Mouse (Mus musculus) C2C12 (cell line): ENCODE data around the gene Gm20481. TPM values are rescaled to one million over a fixed set of nuclear protein-coding genes. Genes with fewer than 3 reads are reported as not detected.
"Not testable (repeated sequence)": the region's sequence is repeated elsewhere in the genome, so short reads cannot be mapped to it uniquely, and the experiment has no call there.

Source experiments
- H3K27me3 ChIP-seq: one replicate; pipeline ENCODE4 v1.6.1; 2011; ENCODE audit not compliant: control insufficient read depth, insufficient read depth, insufficient read length
- H3K36me3 ChIP-seq: one replicate; pipeline ENCODE4 v1.6.1; 2011; ENCODE audit not compliant: control insufficient read depth, insufficient read depth
- H3K4me3 ChIP-seq: one replicate; pipeline ENCODE4 v1.5.1; 2011; ENCODE audit warnings: mild to moderate bottlenecking, control low read depth; ENCODE audit not compliant: poor library complexity, insufficient read depth, severe bottlenecking
- H3K79me2 ChIP-seq: one replicate; pipeline ENCODE4 v1.6.1; 2011; ENCODE audit not compliant: control insufficient read depth, insufficient read depth
- H3K79me3 ChIP-seq: one replicate; pipeline ENCODE4 v1.6.1; 2011; ENCODE audit warnings: low read depth, control low read depth
- H3ac ChIP-seq: one replicate; pipeline ENCODE3; 2011; ENCODE audit warnings: low read depth; ENCODE audit not compliant: control insufficient read depth, insufficient read length
- CEBPB ChIP-seq: IDR thresholded peaks from one replicate; pipeline ENCODE4 v1.6.1; 2011; ENCODE audit warnings: low read depth, mild to moderate bottlenecking, control low read depth, moderate library complexity
- CTCF ChIP-seq: IDR thresholded peaks from one replicate; pipeline ENCODE4 v1.5.1; 2011; ENCODE audit not compliant: control insufficient read depth, insufficient read depth, insufficient read length
- FOSL1 ChIP-seq: IDR thresholded peaks from one replicate; pipeline ENCODE4 v1.8.0; 2011; ENCODE audit warnings: mild to moderate bottlenecking, low read length; ENCODE audit not compliant: poor library complexity, insufficient read depth, severe bottlenecking
- MAX ChIP-seq: IDR thresholded peaks from one replicate; pipeline ENCODE4 v1.6.1; 2011; ENCODE audit warnings: mild to moderate bottlenecking, control low read depth
- MYOD1 ChIP-seq: IDR thresholded peaks from one replicate; pipeline ENCODE4 v1.6.1; 2011; ENCODE audit warnings: low read depth; ENCODE audit not compliant: control insufficient read depth, insufficient read length
- MYOG ChIP-seq: IDR thresholded peaks from one replicate; pipeline ENCODE4 v1.6.1; 2011; ENCODE audit not compliant: control insufficient read depth, insufficient read length; ENCODE audit errors: extremely low read depth
- USF1 ChIP-seq: IDR thresholded peaks from one replicate; pipeline ENCODE4 v1.6.1; 2011; ENCODE audit warnings: low read depth, mild to moderate bottlenecking, control low read depth, moderate library complexity
- polyA plus RNA-seq: library from polyadenylated mRNA; unstranded; fragments of >200 nt; fragmentation: generic; extraction: Trizol; gene quantifications from one replicate; pipeline ENCODE4 v1.2.1, GENCODE M21; 2012; ENCODE audit warnings: missing spikeins

Gene Gm20481
- polyA plus RNA-seq, 1 experiment = not detected

DNA sequence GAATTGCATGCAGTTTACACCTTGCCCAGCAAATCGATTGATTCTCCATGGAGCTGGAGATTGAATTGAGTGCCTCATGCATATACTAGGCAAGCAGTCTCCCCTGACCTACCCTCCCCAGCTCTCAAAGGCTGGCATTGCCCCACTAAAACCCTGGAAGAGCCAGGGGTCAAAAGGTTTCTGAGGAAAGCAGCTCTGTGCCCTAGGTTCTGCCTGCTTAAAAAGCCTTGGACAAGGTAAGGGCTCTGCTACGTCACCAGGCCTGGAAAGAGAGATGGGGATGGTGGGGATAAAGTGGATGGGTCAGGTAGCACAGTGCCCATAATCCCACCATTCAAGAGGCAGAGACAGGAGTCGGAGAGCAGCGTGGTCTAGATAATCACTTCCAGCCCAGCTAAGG is 14.9 kb upstream of the Gm20481 start:
- peaks cover 22% of the 10 kb centered on the region for H3K36me3 ChIP-seq

GRCm38 (mm10) chr17:34955884-34956283 is 13.8 kb upstream of the Gm20481 start:
- H3ac ChIP-seq = no peak overlapping the region
- peaks cover 15% of the 10 kb centered on the region for H3K79me2 ChIP-seq
- TF ChIP-seq MYOD1 (no peak), MAX (no peak), MYOG (no peak), USF1 (no peak), CEBPB (no peak), FOSL1 (no peak), CTCF (no peak)
- H3K36me3 ChIP-seq = peaks cover 11% of the 10 kb centered on the region
- no peak overlapping the region for H3K4me3 ChIP-seq
- peaks cover 14% of the 10 kb centered on the region for H3K79me3 ChIP-seq
- H3K27me3 ChIP-seq = no peaks in the 10 kb centered on the region

More for the DNA sequence above, 14.9 kb upstream of the Gm20481 start:
- no peak overlapping the region for H3K4me3 ChIP-seq
- H3K79me3 ChIP-seq = peaks cover 22% of the 10 kb centered on the region
- H3K27me3 ChIP-seq = no peaks in the 10 kb centered on the region
- H3K79me2 ChIP-seq = peaks cover 26% of the 10 kb centered on the region
- TF ChIP-seq MYOG (no peak), CEBPB (no peak)
- no peak overlapping the region for H3ac ChIP-seq

DNA sequence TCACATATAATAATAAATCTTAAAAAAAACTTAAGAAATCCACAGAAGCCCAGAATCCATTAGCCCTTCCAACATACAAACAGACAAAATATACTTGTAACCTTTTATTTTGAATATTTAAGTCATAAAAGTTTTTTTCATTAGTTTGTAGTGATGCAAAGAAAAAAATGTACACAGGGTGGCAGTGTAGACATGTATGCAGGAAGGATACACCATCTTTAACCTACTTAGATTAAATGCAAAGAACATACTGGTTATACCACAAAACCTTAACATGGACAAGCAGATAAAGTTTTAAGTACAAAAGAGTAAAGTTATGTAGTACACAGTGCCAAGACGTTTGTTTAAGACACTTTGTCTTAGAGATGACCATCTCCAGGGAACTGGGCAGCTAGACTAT is 13.4 kb upstream of the Gm20481 start:
- Histone ChIP-seq H3K79me2 (peaks cover 10% of the 10 kb centered on the region), H3ac (no peak overlapping the region), H3K27me3 (no peaks in the 10 kb centered on the region), H3K79me3 (peaks cover 9% of the 10 kb centered on the region), H3K4me3 (no peak overlapping the region), H3K36me3 (peaks cover 7% of the 10 kb centered on the region)
- TF ChIP-seq FOSL1 = no peak
- no peak for TF ChIP-seq MYOG
- no peak for TF ChIP-seq USF1
- TF ChIP-seq MAX = no peak
- no peak for TF ChIP-seq CTCF
- no peak for TF ChIP-seq MYOD1
- no peak for TF ChIP-seq CEBPB

- not testable (repeated sequence) for H3K4me3 ChIP-seq, H3K79me3 ChIP-seq, H3K79me2 ChIP-seq, H3ac ChIP-seq, H3K36me3 ChIP-seq, H3K27me3 ChIP-seq
These were observed 12.4 kb upstream of the Gm20481 start for GRCm38 (mm10) chr17:34957291-34957690.

DNA sequence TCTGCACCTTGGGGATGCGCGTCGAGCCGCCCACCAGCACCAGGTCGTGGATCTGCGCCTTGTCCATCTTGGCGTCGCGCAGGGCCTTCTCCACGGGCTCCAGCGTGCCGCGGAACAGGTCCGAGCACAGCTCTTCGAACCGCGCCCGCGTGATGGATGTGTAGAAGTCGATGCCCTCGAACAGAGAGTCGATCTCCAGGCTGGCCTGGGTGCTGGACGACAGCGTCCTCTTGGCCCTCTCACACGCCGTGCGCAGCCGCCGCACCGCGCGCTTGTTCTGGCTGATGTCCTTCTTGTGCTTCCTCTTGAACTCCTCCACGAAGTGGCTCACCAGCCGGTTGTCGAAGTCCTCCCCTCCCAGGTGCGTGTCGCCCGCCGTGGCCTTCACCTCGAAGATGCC is 11.7 kb upstream of the Gm20481 start:
- not testable (repeated sequence) for H3K36me3 ChIP-seq, H3K79me2 ChIP-seq, H3K4me3 ChIP-seq, H3K27me3 ChIP-seq, H3ac ChIP-seq, H3K79me3 ChIP-seq

GRCm38 (mm10) chr17:34958734-34959129 is 11.0 kb upstream of the Gm20481 start:
- not testable (repeated sequence) for H3ac ChIP-seq, H3K79me3 ChIP-seq, H3K36me3 ChIP-seq, H3K4me3 ChIP-seq, H3K27me3 ChIP-seq, H3K79me2 ChIP-seq

DNA sequence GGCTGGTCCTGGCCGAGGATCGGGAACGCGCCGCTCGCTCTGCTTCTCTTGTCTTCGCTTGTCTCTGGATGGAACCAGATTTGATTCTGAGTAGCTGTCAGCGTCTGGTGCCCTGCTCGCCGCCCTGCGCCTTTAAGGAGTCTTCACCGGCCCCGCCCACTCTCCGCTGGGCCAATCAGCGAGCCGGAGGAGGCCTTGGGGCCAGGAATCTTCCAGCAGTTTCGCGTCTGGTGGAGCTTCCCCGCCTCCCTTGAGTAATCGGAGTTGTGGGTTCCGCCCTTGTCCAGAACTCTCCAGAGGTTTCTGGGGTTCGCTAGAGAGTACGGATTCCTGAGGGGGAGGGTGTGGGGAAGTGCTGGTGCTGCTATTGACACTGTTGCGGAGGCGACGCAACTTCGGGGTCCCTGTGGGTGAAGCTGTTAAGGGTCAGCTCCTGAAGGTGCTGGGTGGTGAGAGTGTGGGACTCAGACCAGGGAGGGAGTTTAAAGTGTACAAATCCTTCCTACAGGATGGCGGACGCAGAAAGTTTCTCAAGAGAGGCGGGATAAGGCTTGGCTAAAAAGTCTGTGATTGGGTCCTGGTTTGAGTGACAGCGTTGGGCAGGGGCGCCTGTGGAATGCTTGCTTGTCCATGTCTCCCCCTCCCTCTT is 10.5 kb upstream of the Gm20481 start, which contains the start of gene Hspa1b:
Hspa1b (minus strand) TSS at position 109 of the 649 bp plus-strand sequence.
- not testable (repeated sequence) for H3K36me3 ChIP-seq, H3K79me3 ChIP-seq, H3K27me3 ChIP-seq, H3K79me2 ChIP-seq
- Histone ChIP-seq H3K4me3 (peak within 1 kb of the TSS; percentile 34), H3ac (peak within 1 kb of the TSS; percentile 92)
